In the genomic region with DNA sequence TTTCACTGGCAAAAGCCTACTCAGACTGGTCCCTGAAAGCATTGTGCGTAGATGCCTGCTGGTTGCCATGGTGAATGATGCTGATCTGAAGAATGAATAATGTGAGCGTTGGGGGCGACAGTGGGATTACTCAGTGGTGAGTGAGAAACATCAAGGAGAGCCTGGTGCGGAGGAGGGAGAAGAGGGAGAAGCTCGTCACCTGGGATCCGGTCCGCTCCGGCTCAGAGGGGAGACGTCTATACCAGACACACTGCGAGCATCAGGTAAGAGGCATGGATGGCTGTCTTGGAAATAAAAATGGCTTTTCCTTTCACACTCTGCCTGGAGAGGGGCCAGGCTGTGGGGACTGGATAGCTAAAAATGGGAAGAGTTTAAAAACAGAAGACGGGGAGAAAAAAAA, we compare ENCODE assay signal across 12 mouse cellular contexts. TPM values are rescaled to one million over a fixed set of nuclear protein-coding genes. Genes with fewer than 3 reads are reported as not detected.
DNase-seq lines count a peak whose midpoint lies in the region; ATAC-seq lines count a peak whose summit lies in the region.
"Had no signal": no experiment of that assay in that cellular context is flagged by ENCODE, and none has a peak within 500 bp of the region (broad histone marks: within the 10 kb centered on the region; RNA-seq: fewer than 3 reads in every experiment).

A gene (plus strand): TSS at position 198 of the 400 bp plus-strand sequence.

- no peaks in the 10 kb centered on the region for H3K9me3 ChIP-seq in forebrain, embryonic 14.5 days (replicated peaks; ENCODE audit: control insufficient read depth, low read length)
- no peaks in the 10 kb centered on the region for H3K9me3 ChIP-seq in hindbrain, embryonic 13.5 days
- H3K9me3 ChIP-seq: G1E had no signal

- peak; percentile 76 for ATAC-seq in forebrain, embryonic 14.5 days
- ATAC-seq in hindbrain, embryonic 13.5 days (ENCODE audit: low FRiP score) = peak; percentile 65
- ATAC-seq in CD4-positive, CD25-positive, alpha-beta regulatory T cell, adult 4 months = no peak

- H3K4me2 ChIP-seq in forebrain, embryonic 14.5 days (ENCODE audit: low read length) = no peak within 1 kb of the TSS
- H3K4me2 ChIP-seq in hindbrain, embryonic 13.5 days = peak within 1 kb of the TSS; percentile 25; the same call in 1 of the 2 replicates

- H3K36me3 ChIP-seq in forebrain, embryonic 14.5 days (ENCODE audit: control insufficient read depth, insufficient read depth, low read length) = peaks cover 55% of the 10 kb centered on the region
- H3K36me3 ChIP-seq in hindbrain, embryonic 13.5 days = peaks cover 66% of the 10 kb centered on the region
- H3K36me3 ChIP-seq: G1E had no signal

- no peak within 1 kb of the TSS for H3K9ac ChIP-seq in forebrain, embryonic 14.5 days (ENCODE audit: low read length)
- H3K9ac ChIP-seq in hindbrain, embryonic 13.5 days = peak within 1 kb of the TSS; percentile 46; the same call in 1 of the 2 replicates

- WGBS in forebrain, embryonic 14.5 days = 17% methylated on average over 11 of the region's 11 CpGs
- 24% methylated on average over 11 of the region's 11 CpGs for WGBS in hindbrain, embryonic 13.5 days

- no peaks in the 10 kb centered on the region for H3K27me3 ChIP-seq in forebrain, embryonic 14.5 days (replicated peaks; ENCODE audit: control insufficient read depth, insufficient read depth, low read length)
- H3K27me3 ChIP-seq in hindbrain, embryonic 13.5 days = no peaks in the 10 kb centered on the region

- H3K4me3 ChIP-seq in forebrain, embryonic 14.5 days (ENCODE audit: low read depth, low read length) = no peak within 1 kb of the TSS
- H3K4me3 ChIP-seq in hindbrain, embryonic 13.5 days = no peak within 1 kb of the TSS

- peak; percentile 83 for DNase-seq in forebrain, embryonic 14.5 days (ENCODE audit: low spot score)
- peak; percentile 78 to 80 for DNase-seq in left cerebral cortex, postnatal 36 days (ENCODE audit: low spot score in 2 of 2)
- DNase-seq in right cerebral cortex, adult 2 months (ENCODE audit: low spot score in 2 of 2) = peak; percentile 88 to 90
- no peak for DNase-seq in kidney, postnatal 4 days
- no peak for DNase-seq in thymus, postnatal 25 days
- DNase-seq in gastrocnemius, postnatal 25 days = no peak
- DNase-seq: kidney, adult 2 months had no signal

- H3K27ac ChIP-seq in forebrain, embryonic 14.5 days (ENCODE audit: low read depth, low read length) = peak within 1 kb of the TSS; percentile 55; the same call in 1 of the 2 replicates
- peak within 1 kb of the TSS; percentile 66 for H3K27ac ChIP-seq in hindbrain, embryonic 13.5 days

- intact Hi-C loops in left cerebral cortex, postnatal 36 days (cut with DNase I) = loop anchor here (1.0 kb wide), 1 partner anchor 16 kb away; no protein-coding TSS in a partner anchor

- H3K4me1 ChIP-seq in forebrain, embryonic 14.5 days (ENCODE audit: control insufficient read depth, insufficient read depth, low read length) = peaks cover 12% of the 10 kb centered on the region; the same call in 1 of the 2 replicates
- H3K4me1 ChIP-seq in hindbrain, embryonic 13.5 days (replicated peaks) = peaks cover 27% of the 10 kb centered on the region

RNA-seq across cellular contexts. Expression of the gene that starts here (rescaled TPM):
- 5.1 and 5.9 TPM in 2 replicates for polyA plus RNA-seq in forebrain, embryonic 14.5 days (2014; fragmentation: Nextera tagmentation; extraction: Ambion mirVana)
- polyA plus RNA-seq in hindbrain, embryonic 13.5 days (2015; fragmentation: Nextera tagmentation; extraction: Ambion mirVana) = 1.7 TPM in 2 replicates
- 1 to 10 TPM; 3.3 to 4.5 TPM for total RNA-seq in left cerebral cortex, postnatal 36 days (2021)
- under 1 TPM; 0.65 to 0.79 TPM for polyA plus RNA-seq in CD4-positive, CD25-positive, alpha-beta regulatory T cell, adult 4 months (2017; shearing (Covaris generic))
- not detected for total RNA-seq in gastrocnemius, postnatal 25 days (2021)
- total RNA-seq: adrenal gland, postnatal 4 days; liver, adult 2 months had no signal
- polyA plus RNA-seq: G1E; kidney, adult 2 months; liver, adult 2 months had no signal

Comparison
In these comparisons a context has a peak if more than half of its experiments do, and no peak if none do; other contexts are left out.
1. RNA of the gene that starts here (total RNA-seq): 3.3 to 4.5 TPM in left cerebral cortex, postnatal 36 days; not detected in gastrocnemius, postnatal 25 days; every median in the first group is over 4 times any median in the second.
2. DNase-seq: peak in forebrain, embryonic 14.5 days (single experiment), left cerebral cortex, postnatal 36 days (2 of 2) and right cerebral cortex, adult 2 months (2 of 2); none in kidney, postnatal 4 days (0 of 2), thymus, postnatal 25 days (single experiment) and gastrocnemius, postnatal 25 days (single experiment).